Mouse (Mus musculus): Measurements from ENCODE around the gene Gm3233. TPM values are rescaled to one million over a fixed set of nuclear protein-coding genes. Genes with fewer than 3 reads are reported as not detected.
"Not testable (repeated sequence)": the region's sequence is repeated elsewhere in the genome, so short reads cannot be mapped to it uniquely, and the experiment has no call there.

The Gm3233 gene
- polyA plus RNA-seq, 1 experiment from 2014 or later, result not detected

- Histone ChIP-seq H3K9me3 (replicated peaks; ENCODE audit: control insufficient read depth, low read length, poor library complexity, severe bottlenecking) (no peaks in the 10 kb centered on the region), H3K4me3 (ENCODE audit: low read depth, low read length) (no peak overlapping the region), H3K27ac (ENCODE audit: low read length) (no peak overlapping the region), H3K4me1 (ENCODE audit: control insufficient read depth, insufficient read depth, low read length) (no peaks in the 10 kb centered on the region), H3K4me2 (ENCODE audit: low read length) (no peak overlapping the region), H3K36me3 (ENCODE audit: control insufficient read depth, insufficient read depth, low read length) (no peaks in the 10 kb centered on the region), H3K9ac (ENCODE audit: low read depth, low read length) (no peak overlapping the region), H3K27me3 (ENCODE audit: control insufficient read depth, insufficient read depth, low read depth, low read length) (no peaks in the 10 kb centered on the region)
- WGBS, result 75% methylated on average over 4 of the region's 4 CpGs
- ATAC-seq, result no peak
Measured at GRCm38 (mm10) chr10:77713734-77714133, 45.7 kb downstream of the Gm3233 start.

DNA sequence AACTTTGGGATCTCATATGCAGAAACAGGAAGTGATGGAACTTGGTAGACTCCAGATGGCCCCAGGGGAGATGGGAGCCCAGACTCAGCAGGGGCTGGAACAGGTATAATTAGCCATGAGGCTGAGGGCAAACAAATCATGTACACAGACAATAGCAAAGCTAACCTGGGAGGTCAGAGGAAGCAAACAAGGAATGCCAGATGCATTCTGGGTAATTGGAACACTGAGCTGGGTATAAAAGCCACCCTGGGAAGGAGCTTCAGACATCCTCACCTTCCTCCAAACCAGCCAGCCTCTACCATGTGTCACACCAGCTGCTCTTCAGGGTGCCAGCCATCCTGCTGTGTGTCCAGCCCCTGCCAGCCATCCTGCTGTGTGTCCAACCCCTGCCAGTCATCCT, 48.3 kb downstream of the Gm3233 start, which contains the start of gene Gm10024:
Gene Gm10024 (plus strand): TSS at position 301 of the 400 bp plus-strand sequence.
- not testable (repeated sequence) for H3K27me3 ChIP-seq (ENCODE audit: control insufficient read depth, insufficient read depth, low read depth, low read length); H3K9me3 ChIP-seq (replicated peaks; ENCODE audit: control insufficient read depth, low read length, poor library complexity, severe bottlenecking); H3K27ac ChIP-seq (ENCODE audit: low read length); H3K9ac ChIP-seq (ENCODE audit: low read depth, low read length); ATAC-seq; H3K4me1 ChIP-seq (ENCODE audit: control insufficient read depth, insufficient read depth, low read length); H3K36me3 ChIP-seq (ENCODE audit: control insufficient read depth, insufficient read depth, low read length); H3K4me2 ChIP-seq (ENCODE audit: low read length); H3K4me3 ChIP-seq (ENCODE audit: low read depth, low read length)

DNA sequence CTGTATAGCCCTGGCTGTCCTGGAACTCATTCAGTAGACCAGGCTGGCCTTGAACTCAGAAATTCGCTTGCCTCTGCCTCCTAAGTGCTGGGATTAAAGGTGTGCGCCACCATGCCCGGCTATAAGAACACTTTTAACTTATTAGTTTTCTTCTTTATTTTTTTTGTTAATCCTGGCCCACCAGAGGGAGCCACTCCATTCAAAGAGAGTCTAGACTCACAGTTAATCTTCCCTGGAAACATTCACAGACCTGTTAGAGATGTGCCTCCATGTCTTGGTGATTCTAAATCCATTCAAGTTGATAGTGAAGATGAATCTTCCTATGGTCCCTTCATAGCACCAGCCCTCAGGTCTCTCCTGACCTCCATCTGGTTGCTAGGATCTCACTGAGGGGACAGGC, 49.7 kb downstream of the Gm3233 start:
- Histone ChIP-seq H3K4me3 (ENCODE audit: low read depth, low read length) (no peak overlapping the region), H3K36me3 (ENCODE audit: control insufficient read depth, insufficient read depth, low read length) (no peaks in the 10 kb centered on the region), H3K27me3 (ENCODE audit: control insufficient read depth, insufficient read depth, low read depth, low read length) (no peaks in the 10 kb centered on the region), H3K9ac (ENCODE audit: low read depth, low read length) (no peak overlapping the region), H3K9me3 (replicated peaks; ENCODE audit: control insufficient read depth, low read length, poor library complexity, severe bottlenecking) (peaks cover 2% of the 10 kb centered on the region; the same call in 1 of the 2 replicates), H3K4me2 (ENCODE audit: low read length) (no peak overlapping the region), H3K4me1 (ENCODE audit: control insufficient read depth, insufficient read depth, low read length) (no peaks in the 10 kb centered on the region), H3K27ac (ENCODE audit: low read length) (no peak overlapping the region)
- 74% methylated on average over 3 of the region's 3 CpGs for WGBS
- no peak for ATAC-seq

Other genes with a start within 250 kb of the Gm3233 start
- 40.5 and 44.1 TPM in 2 replicates for gene Fam207a, start 243.9 kb downstream of the Gm3233 start, polyA plus RNA-seq (2015; fragmentation: Nextera tagmentation; extraction: Ambion mirVana)
- 0.59 and 0.67 TPM in 2 replicates for gene Itgb2, start 229.4 kb downstream of the Gm3233 start, polyA plus RNA-seq (2015; fragmentation: Nextera tagmentation; extraction: Ambion mirVana)
- 63.6 and 70.8 TPM in 2 replicates for gene Pttg1ip, start 178.0 kb downstream of the Gm3233 start, polyA plus RNA-seq (2015; fragmentation: Nextera tagmentation; extraction: Ambion mirVana)
- gene Sumo3, start 153.6 kb downstream of the Gm3233 start, polyA plus RNA-seq (2015; fragmentation: Nextera tagmentation; extraction: Ambion mirVana), result 315 and 350 TPM in 2 replicates
- 1.5 and 2.9 TPM in 2 replicates for gene Gm49325, start 153.5 kb downstream of the Gm3233 start, polyA plus RNA-seq (2015; fragmentation: Nextera tagmentation; extraction: Ambion mirVana)
- 80.9 and 81.8 TPM in 2 replicates for gene Ube2g2, start 137.4 kb downstream of the Gm3233 start, polyA plus RNA-seq (2015; fragmentation: Nextera tagmentation; extraction: Ambion mirVana)
- gene Tspear, start 73.1 kb downstream of the Gm3233 start, polyA plus RNA-seq (2015; fragmentation: Nextera tagmentation; extraction: Ambion mirVana), result 1.3 and 1.6 TPM in 2 replicates
- not detected in 2 replicates for gene Gm19402, start 68.9 kb downstream of the Gm3233 start, polyA plus RNA-seq (2015; fragmentation: Nextera tagmentation; extraction: Ambion mirVana)
- gene Gm9508, start 62.4 kb downstream of the Gm3233 start, polyA plus RNA-seq (2015; fragmentation: Nextera tagmentation; extraction: Ambion mirVana), result not detected in 2 replicates
- not detected in 2 replicates for gene Gm10272, start 53.1 kb downstream of the Gm3233 start, polyA plus RNA-seq (2015; fragmentation: Nextera tagmentation; extraction: Ambion mirVana)
- not detected in 2 replicates for gene Gm10024, start 48.2 kb downstream of the Gm3233 start, polyA plus RNA-seq (2015; fragmentation: Nextera tagmentation; extraction: Ambion mirVana)
- not detected in 2 replicates for gene Gm10142, start 43.9 kb downstream of the Gm3233 start, polyA plus RNA-seq (2015; fragmentation: Nextera tagmentation; extraction: Ambion mirVana)
- not detected in 2 replicates for gene Krtap12-1, start 39.1 kb downstream of the Gm3233 start, polyA plus RNA-seq (2015; fragmentation: Nextera tagmentation; extraction: Ambion mirVana)
- not detected in 2 replicates for gene Gm10100, start 33.2 kb downstream of the Gm3233 start, polyA plus RNA-seq (2015; fragmentation: Nextera tagmentation; extraction: Ambion mirVana)
- gene Gm18596, start 17.0 kb downstream of the Gm3233 start, polyA plus RNA-seq (2015; fragmentation: Nextera tagmentation; extraction: Ambion mirVana), result not detected in 2 replicates
- not detected in 2 replicates for gene Gm9736, start 8.3 kb downstream of the Gm3233 start, polyA plus RNA-seq (2015; fragmentation: Nextera tagmentation; extraction: Ambion mirVana)
- not detected in 2 replicates for gene Gm3238, start 11.6 kb upstream of the Gm3233 start, polyA plus RNA-seq (2015; fragmentation: Nextera tagmentation; extraction: Ambion mirVana)
- gene Gm7138, start 17.3 kb upstream of the Gm3233 start, polyA plus RNA-seq (2015; fragmentation: Nextera tagmentation; extraction: Ambion mirVana), result not detected in 2 replicates
- not detected in 2 replicates for gene Gm3250, start 22.9 kb upstream of the Gm3233 start, polyA plus RNA-seq (2015; fragmentation: Nextera tagmentation; extraction: Ambion mirVana)
- gene Gm7137, start 28.5 kb upstream of the Gm3233 start, polyA plus RNA-seq (2015; fragmentation: Nextera tagmentation; extraction: Ambion mirVana), result not detected in 2 replicates
- not detected in 2 replicates for gene Gm9639, start 35.4 kb upstream of the Gm3233 start, polyA plus RNA-seq (2015; fragmentation: Nextera tagmentation; extraction: Ambion mirVana)
- not detected in 2 replicates for gene Gm19668, start 39.5 kb upstream of the Gm3233 start, polyA plus RNA-seq (2015; fragmentation: Nextera tagmentation; extraction: Ambion mirVana)
- not detected in 2 replicates for gene Gm9507, start 52.2 kb upstream of the Gm3233 start, polyA plus RNA-seq (2015; fragmentation: Nextera tagmentation; extraction: Ambion mirVana)
- gene Gm2696, start 55.0 kb upstream of the Gm3233 start, polyA plus RNA-seq (2015; fragmentation: Nextera tagmentation; extraction: Ambion mirVana), result not detected in 2 replicates
- not detected in 2 replicates for gene Krtap10-4, start 67.4 kb upstream of the Gm3233 start, polyA plus RNA-seq (2015; fragmentation: Nextera tagmentation; extraction: Ambion mirVana)
- gene Krtap10-10, start 76.3 kb upstream of the Gm3233 start, polyA plus RNA-seq (2015; fragmentation: Nextera tagmentation; extraction: Ambion mirVana), result not detected in 2 replicates
- not detected in 2 replicates for gene Gm36176, start 87.1 kb upstream of the Gm3233 start, polyA plus RNA-seq (2015; fragmentation: Nextera tagmentation; extraction: Ambion mirVana)
- gene Gm10318, start 93.2 kb upstream of the Gm3233 start, polyA plus RNA-seq (2015; fragmentation: Nextera tagmentation; extraction: Ambion mirVana), result not detected in 2 replicates
- gene Gm3285, start 102.3 kb upstream of the Gm3233 start, polyA plus RNA-seq (2015; fragmentation: Nextera tagmentation; extraction: Ambion mirVana), result not detected in 2 replicates
- gene Lrrc3, start 142.9 kb upstream of the Gm3233 start, polyA plus RNA-seq (2015; fragmentation: Nextera tagmentation; extraction: Ambion mirVana), result 25.4 and 28.7 TPM in 2 replicates
- gene Trpm2, start 210.9 kb upstream of the Gm3233 start, polyA plus RNA-seq (2015; fragmentation: Nextera tagmentation; extraction: Ambion mirVana), result 6.3 and 6.4 TPM in 2 replicates
- 47.9 and 48.1 TPM in 2 replicates for gene 1810043G02Rik, start 218.8 kb upstream of the Gm3233 start, polyA plus RNA-seq (2015; fragmentation: Nextera tagmentation; extraction: Ambion mirVana)

All from midbrain, embryonic 16.5 days (tissue).